Mouse (Mus musculus): ENCODE data around the gene Glp2r. TPM values are rescaled to one million over a fixed set of nuclear protein-coding genes. Genes with fewer than 3 reads are reported as not detected.

Glp2r gene
- total RNA-seq (2014; rRNA removed), result 0.04 TPM in 1 of 2 replicates, not detected in the other
- 0.09 TPM in 1 of 2 replicates, not detected in the other for polyA plus RNA-seq (2015; fragmentation: Nextera tagmentation; extraction: Ambion mirVana)

- no peak within 1 kb of the TSS for H3K4me2 ChIP-seq (ENCODE audit: low read depth, low read length)
- 90% methylated on average over 14 of the region's 14 CpGs for WGBS
- no peaks in the 10 kb centered on the region for H3K36me3 ChIP-seq (ENCODE audit: insufficient read depth, low read length)
- H3K27ac ChIP-seq, result no peak within 1 kb of the TSS
- H3K9ac ChIP-seq (replicated peaks; ENCODE audit: low read length), result no peak within 1 kb of the TSS
- no peak for ATAC-seq
- H3K4me3 ChIP-seq (ENCODE audit: low read length), result no peak within 1 kb of the TSS
- no peaks in the 10 kb centered on the region for H3K4me1 ChIP-seq (ENCODE audit: insufficient read depth, low read length)
- DNase-seq (ENCODE audit: low spot score), result no peak
- no peak for TF ChIP-seq CTCF (IDR thresholded peaks at IDR 0.05; ENCODE audit: low read depth)
- H3K9me3 ChIP-seq (ENCODE audit: low read length), result no peaks in the 10 kb centered on the region
- no peaks in the 10 kb centered on the region for H3K27me3 ChIP-seq (ENCODE audit: insufficient read depth, low read length)
Measured at GRCm38 (mm10) chr11:67771053-67771452, at the start of gene Glp2r. Gene Glp2r, minus strand, starts transcription at chr11:67771153.

GRCm38 (mm10) chr11:67820221-67820620 lies 49.3 kb upstream of the Glp2r start:
- Histone ChIP-seq H3K27ac (no peak overlapping the region), H3K27me3 (ENCODE audit: insufficient read depth, low read length) (no peaks in the 10 kb centered on the region), H3K4me2 (ENCODE audit: low read depth, low read length) (no peak overlapping the region; the same call in 1 of the 2 replicates), H3K36me3 (ENCODE audit: insufficient read depth, low read length) (no peaks in the 10 kb centered on the region), H3K4me1 (ENCODE audit: insufficient read depth, low read length) (no peaks in the 10 kb centered on the region), H3K9me3 (ENCODE audit: low read length) (no peaks in the 10 kb centered on the region), H3K9ac (replicated peaks; ENCODE audit: low read length) (no peak overlapping the region), H3K4me3 (ENCODE audit: low read length) (no peak overlapping the region)
- ATAC-seq (no peak), DNase-seq (ENCODE audit: low spot score) (peak; percentile 75)
- peak; percentile 80 for TF ChIP-seq CTCF (IDR thresholded peaks at IDR 0.05; ENCODE audit: low read depth)
- 24% methylated on average over 4 of the region's 4 CpGs for WGBS

- no peaks in the 10 kb centered on the region for H3K36me3 ChIP-seq (ENCODE audit: insufficient read depth, low read length)
- ATAC-seq (peak; percentile 47; the same call in 1 of the 2 replicates), DNase-seq (ENCODE audit: low spot score) (peak; percentile 83)
- WGBS, result 9% methylated on average over 5 of the region's 5 CpGs
- peak overlapping the region; percentile 42 for H3K4me2 ChIP-seq (ENCODE audit: low read depth, low read length)
- no peaks in the 10 kb centered on the region for H3K9me3 ChIP-seq (ENCODE audit: low read length)
- no peaks in the 10 kb centered on the region for H3K4me1 ChIP-seq (ENCODE audit: insufficient read depth, low read length)
- no peak overlapping the region for H3K9ac ChIP-seq (replicated peaks; ENCODE audit: low read length)
- no peak overlapping the region for H3K27ac ChIP-seq
- no peak overlapping the region for H3K4me3 ChIP-seq (ENCODE audit: low read length)
- TF ChIP-seq CTCF (IDR thresholded peaks at IDR 0.05; ENCODE audit: low read depth), result peak; percentile 84
- no peaks in the 10 kb centered on the region for H3K27me3 ChIP-seq (ENCODE audit: insufficient read depth, low read length)
Measured at GRCm38 (mm10) chr11:67819604-67820003, 48.7 kb upstream of the Glp2r start.

- Histone ChIP-seq H3K4me1 (ENCODE audit: insufficient read depth, low read length) (no peaks in the 10 kb centered on the region), H3K9ac (replicated peaks; ENCODE audit: low read length) (no peak overlapping the region), H3K27me3 (ENCODE audit: insufficient read depth, low read length) (no peaks in the 10 kb centered on the region), H3K27ac (no peak overlapping the region), H3K9me3 (ENCODE audit: low read length) (no peaks in the 10 kb centered on the region), H3K36me3 (ENCODE audit: insufficient read depth, low read length) (no peaks in the 10 kb centered on the region), H3K4me3 (ENCODE audit: low read length) (no peak overlapping the region), H3K4me2 (ENCODE audit: low read depth, low read length) (no peak overlapping the region)
- peak; percentile 26; the same call in 1 of the 2 replicates for TF ChIP-seq CTCF (IDR thresholded peaks at IDR 0.05; ENCODE audit: low read depth)
- DNase-seq (ENCODE audit: low spot score), result peak; percentile 36
- 80% methylated on average over 6 of the region's 6 CpGs for WGBS
- no peak for ATAC-seq
Measured at GRCm38 (mm10) chr11:67811535-67811934, 40.6 kb upstream of the Glp2r start.

GRCm38 (mm10) chr11:67808051-67808450 lies 37.1 kb upstream of the Glp2r start:
- TF ChIP-seq CTCF (IDR thresholded peaks at IDR 0.05; ENCODE audit: low read depth), result peak; percentile 30; the same call in 1 of the 2 replicates
- H3K36me3 ChIP-seq (ENCODE audit: insufficient read depth, low read length), result no peaks in the 10 kb centered on the region
- no peak overlapping the region for H3K27ac ChIP-seq
- no peaks in the 10 kb centered on the region for H3K27me3 ChIP-seq (ENCODE audit: insufficient read depth, low read length)
- H3K4me2 ChIP-seq (ENCODE audit: low read depth, low read length), result no peak overlapping the region
- no peak overlapping the region for H3K9ac ChIP-seq (replicated peaks; ENCODE audit: low read length)
- no peaks in the 10 kb centered on the region for H3K4me1 ChIP-seq (ENCODE audit: insufficient read depth, low read length)
- ATAC-seq, result no peak
- no peaks in the 10 kb centered on the region for H3K9me3 ChIP-seq (ENCODE audit: low read length)
- H3K4me3 ChIP-seq (ENCODE audit: low read length), result no peak overlapping the region
- WGBS, result 82% methylated on average over 5 of the region's 5 CpGs
- no peak for DNase-seq (ENCODE audit: low spot score)

GRCm38 (mm10) chr11:67806832-67807597 lies 36.1 kb upstream of the Glp2r start:
- Histone ChIP-seq H3K4me1 (ENCODE audit: insufficient read depth, low read length) (no peaks in the 10 kb centered on the region), H3K9me3 (ENCODE audit: low read length) (no peaks in the 10 kb centered on the region), H3K27me3 (ENCODE audit: insufficient read depth, low read length) (no peaks in the 10 kb centered on the region), H3K9ac (replicated peaks; ENCODE audit: low read length) (no peak overlapping the region), H3K36me3 (ENCODE audit: insufficient read depth, low read length) (no peaks in the 10 kb centered on the region), H3K4me2 (ENCODE audit: low read depth, low read length) (no peak overlapping the region), H3K4me3 (ENCODE audit: low read length) (no peak overlapping the region), H3K27ac (no peak overlapping the region)
- 87% methylated on average over 11 of the region's 11 CpGs for WGBS
- no peak for DNase-seq (ENCODE audit: low spot score)
- no peak for ATAC-seq
- no peak for TF ChIP-seq CTCF (IDR thresholded peaks at IDR 0.05; ENCODE audit: low read depth)

GRCm38 (mm10) chr11:67805538-67805937 lies 34.6 kb upstream of the Glp2r start:
- Histone ChIP-seq H3K4me3 (ENCODE audit: low read length) (no peak overlapping the region), H3K27me3 (ENCODE audit: insufficient read depth, low read length) (no peaks in the 10 kb centered on the region), H3K9me3 (ENCODE audit: low read length) (no peaks in the 10 kb centered on the region), H3K36me3 (ENCODE audit: insufficient read depth, low read length) (no peaks in the 10 kb centered on the region), H3K9ac (replicated peaks; ENCODE audit: low read length) (no peak overlapping the region), H3K4me1 (ENCODE audit: insufficient read depth, low read length) (no peaks in the 10 kb centered on the region), H3K27ac (no peak overlapping the region), H3K4me2 (ENCODE audit: low read depth, low read length) (no peak overlapping the region)
- 98% methylated on average over 1 of the region's 1 CpGs for WGBS
- DNase-seq (ENCODE audit: low spot score), result no peak
- no peak for ATAC-seq
- peak; percentile 28 for TF ChIP-seq CTCF (IDR thresholded peaks at IDR 0.05; ENCODE audit: low read depth)
